Mouse (Mus musculus): ENCODE measurements at regions not wholly inside any gene's neighbourhood (a gene's known extent, or its start where the extent isn't known, plus 50 kb on each side); places are given as distances from the start of the nearest gene placed in this dataset.

DNA sequence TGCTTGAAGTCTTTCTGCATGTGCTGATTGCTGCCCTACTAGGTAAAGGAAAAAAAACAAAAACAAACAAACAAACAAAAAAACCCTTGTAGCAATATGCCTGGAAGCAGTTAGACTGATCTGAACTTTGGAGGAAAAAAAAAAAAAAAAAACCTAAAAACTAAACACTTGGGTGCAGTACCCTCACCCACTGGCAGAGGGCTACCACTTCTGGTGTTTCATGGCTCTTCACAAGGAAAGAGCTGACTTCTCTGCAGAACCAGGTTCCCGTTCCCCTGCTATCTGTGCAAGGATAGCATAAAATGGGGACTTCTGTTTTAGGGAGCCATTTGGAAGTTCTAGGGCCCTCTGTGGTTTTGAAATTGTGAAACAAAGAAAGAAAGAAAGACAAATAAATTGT, 52.2 kb upstream of the Otud4 start:
- 2% methylated on average over 1 of the region's 1 CpGs for WGBS
- DNase-seq = peak; percentile 13
- TF ChIP-seq POLR2A (IDR thresholded peaks at IDR 0.05; ENCODE audit: borderline replicate concordance, extremely low read depth, low read depth, low read length) (no peak), CTCF (IDR thresholded peaks at IDR 0.05; ENCODE audit: insufficient read depth, low read length) (peak; percentile 42; the same call in 1 of the 2 replicates)
- no peaks in the 10 kb centered on the region for H3K4me1 ChIP-seq (ENCODE audit: control insufficient read depth, insufficient read depth, low read length)
- no peak overlapping the region for H3K4me3 ChIP-seq (replicated peaks; ENCODE audit: extremely low read depth, low read depth, low read length)

- Histone ChIP-seq H3K4me1 (ENCODE audit: control insufficient read depth, insufficient read depth, low read length) (no peaks in the 10 kb centered on the region), H3K4me3 (replicated peaks; ENCODE audit: extremely low read depth, low read depth, low read length) (no peak overlapping the region)
- WGBS = 23% methylated on average over 3 of the region's 3 CpGs
- TF ChIP-seq CTCF (IDR thresholded peaks at IDR 0.05; ENCODE audit: insufficient read depth, low read length) (no peak; the same call in 1 of the 2 replicates), POLR2A (IDR thresholded peaks at IDR 0.05; ENCODE audit: borderline replicate concordance, extremely low read depth, low read depth, low read length) (no peak)
- no peak for DNase-seq
Measured at GRCm38 (mm10) chr8:79584966-79585365, 54.5 kb upstream of the Otud4 start.

- DNase-seq = no peak
- Histone ChIP-seq H3K4me3 (replicated peaks; ENCODE audit: extremely low read depth, low read depth, low read length) (no peak overlapping the region), H3K4me1 (ENCODE audit: control insufficient read depth, insufficient read depth, low read length) (no peaks in the 10 kb centered on the region)
- WGBS = 14% methylated on average over 6 of the region's 6 CpGs
- TF ChIP-seq CTCF (IDR thresholded peaks at IDR 0.05; ENCODE audit: insufficient read depth, low read length) (0 out of 2 replicates have a peak, but pooled peaks have one; percentile 8), POLR2A (IDR thresholded peaks at IDR 0.05; ENCODE audit: borderline replicate concordance, extremely low read depth, low read depth, low read length) (no peak)
Measured at GRCm38 (mm10) chr8:79583326-79583725, 56.1 kb upstream of the Otud4 start.

GRCm38 (mm10) chr8:79582195-79582594, 57.2 kb upstream of the Otud4 start:
- Histone ChIP-seq H3K4me1 (ENCODE audit: control insufficient read depth, insufficient read depth, low read length) (no peaks in the 10 kb centered on the region), H3K4me3 (replicated peaks; ENCODE audit: extremely low read depth, low read depth, low read length) (no peak overlapping the region)
- no peak for DNase-seq
- TF ChIP-seq POLR2A (IDR thresholded peaks at IDR 0.05; ENCODE audit: borderline replicate concordance, extremely low read depth, low read depth, low read length) (no peak), CTCF (IDR thresholded peaks at IDR 0.05; ENCODE audit: insufficient read depth, low read length) (no peak)
- WGBS = 81% methylated on average over 2 of the region's 2 CpGs

GRCm38 (mm10) chr8:79576086-79576485, 63.3 kb upstream of the Otud4 start:
- H3K4me3 ChIP-seq (replicated peaks; ENCODE audit: extremely low read depth, low read depth, low read length) = no peak overlapping the region
- H3K4me1 ChIP-seq (ENCODE audit: control insufficient read depth, insufficient read depth, low read length) = peaks cover 3% of the 10 kb centered on the region; the same call in 1 of the 2 replicates
- TF ChIP-seq POLR2A (IDR thresholded peaks at IDR 0.05; ENCODE audit: borderline replicate concordance, extremely low read depth, low read depth, low read length) = no peak
- no peak for TF ChIP-seq CTCF (IDR thresholded peaks at IDR 0.05; ENCODE audit: insufficient read depth, low read length)
- WGBS = 22% methylated on average over 7 of the region's 7 CpGs
- DNase-seq = no peak

DNA sequence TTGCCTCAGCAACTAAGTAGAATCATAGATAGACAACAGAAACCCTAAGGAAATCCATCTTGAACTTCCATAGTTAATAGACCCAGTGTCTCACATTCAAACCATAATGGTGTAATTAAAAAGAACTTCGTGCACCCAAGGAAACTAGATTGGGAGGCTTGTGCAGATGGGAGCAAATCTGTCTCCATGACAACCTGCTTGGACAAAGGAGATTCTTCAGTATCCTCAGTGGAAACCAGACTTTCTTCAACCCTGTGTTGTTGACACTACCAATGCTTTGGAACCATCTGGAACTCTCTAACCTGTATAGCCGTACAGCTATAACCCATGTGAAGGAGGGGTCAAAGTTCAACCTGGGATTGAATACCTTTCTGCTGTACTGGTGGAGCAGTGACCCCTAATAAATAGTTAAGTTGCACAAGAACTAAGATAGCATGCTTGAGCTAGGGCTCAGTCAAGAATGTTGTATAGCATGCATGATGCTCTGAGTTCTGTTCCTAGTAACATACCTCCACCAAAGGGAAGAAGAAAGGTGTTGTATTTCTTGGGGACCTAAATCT, 64.2 kb upstream of the Otud4 start:
- no peak overlapping the region for H3K4me3 ChIP-seq (replicated peaks; ENCODE audit: extremely low read depth, low read depth, low read length)
- WGBS = 80% methylated on average over 2 of the region's 2 CpGs
- TF ChIP-seq POLR2A (IDR thresholded peaks at IDR 0.05; ENCODE audit: borderline replicate concordance, extremely low read depth, low read depth, low read length) = no peak
- TF ChIP-seq CTCF (IDR thresholded peaks at IDR 0.05; ENCODE audit: insufficient read depth, low read length) = no peak

GRCm38 (mm10) chr8:79573491-79573890, 65.9 kb upstream of the Otud4 start:
- H3K4me1 ChIP-seq (ENCODE audit: control insufficient read depth, insufficient read depth, low read length) = peaks cover 3% of the 10 kb centered on the region; the same call in 1 of the 2 replicates
- TF ChIP-seq CTCF (IDR thresholded peaks at IDR 0.05; ENCODE audit: insufficient read depth, low read length) = no peak
- TF ChIP-seq POLR2A (IDR thresholded peaks at IDR 0.05; ENCODE audit: borderline replicate concordance, extremely low read depth, low read depth, low read length) = no peak
- 82% methylated on average over 7 of the region's 7 CpGs for WGBS
- no peak overlapping the region for H3K4me3 ChIP-seq (replicated peaks; ENCODE audit: extremely low read depth, low read depth, low read length)
- DNase-seq = no peak

More for the DNA sequence above, 64.2 kb upstream of the Otud4 start:
- DNase-seq = no peak
- peaks cover 3% of the 10 kb centered on the region; the same call in 1 of the 2 replicates for H3K4me1 ChIP-seq (ENCODE audit: control insufficient read depth, insufficient read depth, low read length)

- TF ChIP-seq CTCF (IDR thresholded peaks at IDR 0.05; ENCODE audit: insufficient read depth, low read length) = no peak
- TF ChIP-seq POLR2A (IDR thresholded peaks at IDR 0.05; ENCODE audit: borderline replicate concordance, extremely low read depth, low read depth, low read length) = no peak
- Histone ChIP-seq H3K4me3 (replicated peaks; ENCODE audit: extremely low read depth, low read depth, low read length) (no peak overlapping the region), H3K4me1 (ENCODE audit: control insufficient read depth, insufficient read depth, low read length) (peaks cover 3% of the 10 kb centered on the region; the same call in 1 of the 2 replicates)
- DNase-seq = no peak
- WGBS = 93% methylated on average over 5 of the region's 5 CpGs
Measured at GRCm38 (mm10) chr8:79572526-79572925, 66.9 kb upstream of the Otud4 start.

DNA sequence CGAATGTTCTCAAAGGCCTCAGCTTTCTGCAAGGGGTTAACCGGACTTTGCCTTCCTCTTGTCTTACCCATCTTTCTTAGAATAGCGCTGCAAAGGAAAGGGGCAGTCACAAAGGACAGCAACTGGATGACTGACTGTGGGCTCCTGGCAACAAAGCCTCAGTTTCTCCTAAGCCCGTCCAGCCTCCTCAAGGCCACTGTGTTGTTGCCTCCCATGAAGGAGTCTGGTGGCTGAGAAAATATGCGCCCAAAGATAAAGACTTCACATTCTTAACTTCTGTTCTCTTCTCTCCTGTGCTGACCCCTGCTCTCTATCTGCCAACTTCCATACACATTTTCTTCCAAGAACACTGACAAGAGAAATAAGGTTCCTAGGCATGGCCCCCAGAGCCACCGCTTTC, 76.3 kb upstream of the Otud4 start:
- TF ChIP-seq CTCF (IDR thresholded peaks at IDR 0.05; ENCODE audit: insufficient read depth, low read length) = no peak
- no peak for TF ChIP-seq POLR2A (IDR thresholded peaks at IDR 0.05; ENCODE audit: borderline replicate concordance, extremely low read depth, low read depth, low read length)
- no peak overlapping the region for H3K4me3 ChIP-seq (replicated peaks; ENCODE audit: extremely low read depth, low read depth, low read length)
- 87% methylated on average over 6 of the region's 6 CpGs for WGBS
- no peaks in the 10 kb centered on the region for H3K4me1 ChIP-seq (ENCODE audit: control insufficient read depth, insufficient read depth, low read length)
- no peak for DNase-seq

DNA sequence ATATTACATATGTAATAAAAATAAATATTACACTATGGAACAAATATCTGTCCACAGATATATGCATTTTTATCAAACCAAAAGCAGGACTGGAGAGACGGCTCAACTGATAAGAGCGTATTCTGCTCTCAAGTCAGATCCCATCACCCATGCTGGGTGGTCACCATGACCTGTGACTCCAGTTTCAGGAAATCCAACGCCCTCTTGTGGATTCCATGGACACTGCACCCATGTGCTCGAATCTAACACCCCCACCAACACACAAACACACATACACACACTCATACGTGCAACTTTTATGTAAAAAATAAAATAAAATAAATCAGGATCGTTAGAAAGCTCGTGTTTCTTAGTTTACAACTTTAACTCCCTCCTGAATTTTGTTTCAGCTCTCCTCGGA, 76.7 kb upstream of the Otud4 start:
- DNase-seq = no peak
- H3K4me3 ChIP-seq (replicated peaks; ENCODE audit: extremely low read depth, low read depth, low read length) = no peak overlapping the region
- no peaks in the 10 kb centered on the region for H3K4me1 ChIP-seq (ENCODE audit: control insufficient read depth, insufficient read depth, low read length)
- 73% methylated on average over 8 of the region's 8 CpGs for WGBS
- no peak for TF ChIP-seq CTCF (IDR thresholded peaks at IDR 0.05; ENCODE audit: insufficient read depth, low read length)
- TF ChIP-seq POLR2A (IDR thresholded peaks at IDR 0.05; ENCODE audit: borderline replicate concordance, extremely low read depth, low read depth, low read length) = no peak

Measured in lung, adult 2 months (tissue).